Mouse (Mus musculus) kidney, postnatal 0 days (tissue): ENCODE data around the gene Galr3. TPM values are rescaled to one million over a fixed set of nuclear protein-coding genes. Genes with fewer than 3 reads are reported as not detected.

ENCODE experiments used
- ATAC-seq: fragments of 200-750 bp; cut with Nextera tagmentation; replicated peaks from 2 replicates; pipeline ENCODE4 v1.8.0; 2017; ENCODE audit warnings: low read depth, moderate number of reproducible peaks, moderate TSS enrichment, moderate library complexity; ENCODE audit not compliant: low FRiP score
- DNase-seq: peaks from one replicate; pipeline ENCODE4 v3.0.0-alpha.2; 2016; ENCODE audit warnings: low spot score
- H3K27ac ChIP-seq: fragments of 300-500 bp; sonication (generic); 2 replicates; pipeline ENCODE4 v1.5.1; 2014; ENCODE audit warnings: mild to moderate bottlenecking
- H3K27me3 ChIP-seq: fragments of 300-500 bp; sonication (generic); 2 replicates; pipeline ENCODE4 v1.6.1; 2014; ENCODE audit warnings: low read length, mixed read lengths; ENCODE audit not compliant: insufficient read depth
- H3K36me3 ChIP-seq: fragments of 300-500 bp; sonication (generic); 2 replicates; pipeline ENCODE4 v1.6.1; 2014; ENCODE audit warnings: low read length, mixed read lengths; ENCODE audit not compliant: insufficient read depth
- H3K4me1 ChIP-seq: fragments of 300-500 bp; sonication (generic); replicated peaks from 2 replicates; pipeline ENCODE4 v1.6.1; 2014; ENCODE audit warnings: antibody characterized with exemption, low read length, mixed read lengths; ENCODE audit not compliant: insufficient read depth
- H3K4me2 ChIP-seq: fragments of 300-500 bp; sonication (generic); 2 replicates; pipeline ENCODE4 v1.6.1; 2014; ENCODE audit warnings: mild to moderate bottlenecking, low read length, moderate library complexity, mixed read lengths
- H3K4me3 ChIP-seq: fragments of 300-500 bp; sonication (generic); replicated peaks from 2 replicates; pipeline ENCODE4 v1.5.1; 2014; ENCODE audit warnings: low read depth, low read length
- H3K9ac ChIP-seq: fragments of 300-500 bp; sonication (generic); 2 replicates; pipeline ENCODE4 v1.6.1; 2014; ENCODE audit warnings: low read depth, low read length
- H3K9me3 ChIP-seq: fragments of 300-500 bp; sonication (generic); replicated peaks from 2 replicates; pipeline ENCODE4 v1.6.1; 2016; ENCODE audit warnings: low read length, inconsistent platforms, mixed read lengths
- CTCF ChIP-seq: IDR thresholded peaks from 2 replicates; pipeline ENCODE4 v1.5.1; 2016; ENCODE audit warnings: antibody characterized with exemption, low read depth, mild to moderate bottlenecking, moderate library complexity
- WGBS: fragments of 180-500 bp; shearing (Covaris S2); extraction: QIAGEN DNeasy Blood & Tissue Kit; methylation state at CpG from one replicate; pipeline ENCODE4 v1.1.7; 2014; 5-methylcytosine and 5-hydroxymethylcytosine counted together
- polyA plus RNA-seq: library from polyadenylated mRNA; unstranded; fragments of >200 nt; fragmentation: Nextera tagmentation; extraction: Ambion mirVana; gene quantifications from 2 replicates; pipeline ENCODE4 v1.2.1, GENCODE M21; 2015

Galr3 gene
- polyA plus RNA-seq, 1 experiment from 2014 or later = 0.13 TPM

DNA sequence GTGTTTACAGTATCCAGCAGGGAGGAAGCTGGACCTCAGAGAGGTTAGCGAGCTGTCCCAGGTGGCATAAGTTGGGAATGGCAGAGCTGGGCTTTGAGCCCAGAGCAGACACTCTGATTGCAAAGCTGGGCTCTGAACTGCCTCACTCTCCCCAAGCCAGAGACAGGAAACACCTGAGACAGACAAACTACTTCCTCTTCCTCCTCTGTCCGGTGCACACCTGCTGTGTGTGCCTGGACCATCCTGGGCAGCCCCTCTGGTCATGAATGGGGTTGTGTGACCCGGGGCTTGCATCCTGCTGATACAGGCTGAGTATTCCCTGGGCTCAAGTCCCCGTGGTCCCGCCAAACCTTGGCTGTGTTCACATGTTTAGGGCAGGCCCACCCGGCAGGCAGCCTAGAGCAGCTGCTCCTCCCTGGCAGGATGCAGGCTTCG, 41.3 kb upstream of the Galr3 start:
- no peak for TF ChIP-seq CTCF
- Histone ChIP-seq H3K36me3 (peaks cover 47% of the 10 kb centered on the region), H3K27ac (no peak overlapping the region), H3K4me2 (no peak overlapping the region), H3K27me3 (no peaks in the 10 kb centered on the region), H3K9ac (no peak overlapping the region), H3K9me3 (no peaks in the 10 kb centered on the region), H3K4me3 (no peak overlapping the region), H3K4me1 (peaks cover 8% of the 10 kb centered on the region; the same call in 1 of the 2 replicates)
- no peak for ATAC-seq
- DNase-seq = no peak
- 83% methylated on average over 7 of the region's 7 CpGs for WGBS

GRCm38 (mm10) chr15:79001559-79001958, 40.1 kb upstream of the Galr3 start:
- H3K9me3 ChIP-seq = no peaks in the 10 kb centered on the region
- peaks cover 8% of the 10 kb centered on the region; the same call in 1 of the 2 replicates for H3K4me1 ChIP-seq
- TF ChIP-seq CTCF = no peak
- no peak for ATAC-seq
- no peak overlapping the region for H3K4me2 ChIP-seq
- peaks cover 57% of the 10 kb centered on the region for H3K36me3 ChIP-seq
- DNase-seq = no peak
- 95% methylated on average over 5 of the region's 5 CpGs for WGBS
- H3K9ac ChIP-seq = no peak overlapping the region
- H3K4me3 ChIP-seq = no peak overlapping the region
- no peaks in the 10 kb centered on the region for H3K27me3 ChIP-seq
- H3K27ac ChIP-seq = no peak overlapping the region

- ATAC-seq (peak; percentile 68), DNase-seq (peak; percentile 72)
- Histone ChIP-seq H3K27me3 (no peaks in the 10 kb centered on the region), H3K27ac (no peak overlapping the region), H3K9me3 (no peaks in the 10 kb centered on the region), H3K4me2 (no peak overlapping the region), H3K36me3 (peaks cover 57% of the 10 kb centered on the region), H3K4me3 (no peak overlapping the region), H3K9ac (no peak overlapping the region), H3K4me1 (peaks cover 8% of the 10 kb centered on the region; the same call in 1 of the 2 replicates)
- 33% methylated on average over 19 of the region's 19 CpGs for WGBS
- TF ChIP-seq CTCF = no peak
Observed at GRCm38 (mm10) chr15:79002036-79002435, 39.6 kb upstream of the Galr3 start.

DNA sequence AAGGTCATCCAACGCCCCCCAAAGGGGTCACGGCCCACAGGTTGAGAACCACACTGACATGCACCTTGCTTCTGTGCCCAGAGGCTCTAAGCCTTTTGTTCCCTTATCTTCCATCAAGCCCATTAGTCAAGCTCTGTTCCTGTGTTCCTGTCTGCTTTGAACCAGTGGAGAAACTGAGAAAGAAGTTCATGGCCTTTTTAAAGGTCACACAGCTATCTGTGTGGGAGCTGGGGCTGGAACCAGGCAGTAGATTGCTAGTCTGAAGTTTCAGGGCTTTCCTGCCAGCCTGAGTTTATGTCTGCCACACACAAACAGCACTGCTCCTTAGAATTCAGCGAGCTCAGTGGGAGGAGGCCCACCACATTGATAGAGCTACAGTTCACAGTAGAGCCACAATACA, 38.6 kb upstream of the Galr3 start:
- H3K9me3 ChIP-seq = no peaks in the 10 kb centered on the region
- no peak for TF ChIP-seq CTCF
- DNase-seq = no peak
- no peak overlapping the region for H3K4me2 ChIP-seq
- no peaks in the 10 kb centered on the region for H3K27me3 ChIP-seq
- no peak for ATAC-seq
- no peak overlapping the region for H3K4me3 ChIP-seq
- peaks cover 57% of the 10 kb centered on the region for H3K36me3 ChIP-seq
- WGBS = 84% methylated on average over 3 of the region's 3 CpGs
- H3K27ac ChIP-seq = no peak overlapping the region
- no peak overlapping the region for H3K9ac ChIP-seq
- peaks cover 8% of the 10 kb centered on the region; the same call in 1 of the 2 replicates for H3K4me1 ChIP-seq

GRCm38 (mm10) chr15:79005581-79005980, 36.1 kb upstream of the Galr3 start:
- DNase-seq = no peak
- WGBS = 89% methylated on average over 9 of the region's 9 CpGs
- Histone ChIP-seq H3K4me1 (no peaks in the 10 kb centered on the region), H3K27ac (no peak overlapping the region), H3K9ac (no peak overlapping the region), H3K9me3 (no peaks in the 10 kb centered on the region), H3K4me2 (no peak overlapping the region), H3K36me3 (peaks cover 45% of the 10 kb centered on the region), H3K4me3 (no peak overlapping the region), H3K27me3 (no peaks in the 10 kb centered on the region)
- no peak for ATAC-seq
- TF ChIP-seq CTCF = no peak

GRCm38 (mm10) chr15:79006638-79007037, 35.0 kb upstream of the Galr3 start:
- Histone ChIP-seq H3K4me1 (no peaks in the 10 kb centered on the region), H3K36me3 (peaks cover 34% of the 10 kb centered on the region)

DNA sequence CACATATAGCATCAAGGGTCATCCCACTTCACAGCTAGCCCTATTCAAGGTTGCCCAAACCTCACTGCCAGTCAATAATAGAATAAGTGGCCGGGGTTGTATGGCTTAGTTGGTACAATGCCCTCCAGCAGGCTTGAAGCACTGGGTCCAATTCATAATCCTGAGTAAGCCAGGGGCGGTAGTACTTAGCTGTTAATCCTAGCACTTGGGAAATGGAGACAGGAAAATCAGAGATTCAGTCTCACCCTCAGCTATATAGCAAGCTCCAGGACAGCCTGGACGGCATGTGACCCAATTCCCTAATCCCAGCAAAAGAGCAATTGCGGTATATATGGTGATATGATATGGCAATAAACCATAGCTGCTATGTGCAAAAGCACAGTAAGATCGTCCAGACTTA, 34.6 kb upstream of the Galr3 start:
- no peak for TF ChIP-seq CTCF
- H3K4me1 ChIP-seq = no peaks in the 10 kb centered on the region
- H3K36me3 ChIP-seq = peaks cover 31% of the 10 kb centered on the region
- H3K9me3 ChIP-seq = no peaks in the 10 kb centered on the region
- ATAC-seq (no peak), DNase-seq (no peak)
- H3K9ac ChIP-seq = no peak overlapping the region
- H3K27me3 ChIP-seq = no peaks in the 10 kb centered on the region
- no peak overlapping the region for H3K4me3 ChIP-seq
- WGBS = 90% methylated on average over 5 of the region's 5 CpGs
- no peak overlapping the region for H3K27ac ChIP-seq
- no peak overlapping the region for H3K4me2 ChIP-seq

More at GRCm38 (mm10) chr15:79006638-79007037, 35.0 kb upstream of the Galr3 start:
- no peaks in the 10 kb centered on the region for H3K27me3 ChIP-seq
- H3K9ac ChIP-seq = no peak overlapping the region
- no peak overlapping the region for H3K4me3 ChIP-seq
- no peaks in the 10 kb centered on the region for H3K9me3 ChIP-seq
- no peak for DNase-seq
- WGBS = 77% methylated on average over 3 of the region's 3 CpGs
- TF ChIP-seq CTCF = no peak
- no peak for ATAC-seq
- H3K4me2 ChIP-seq = no peak overlapping the region
- no peak overlapping the region for H3K27ac ChIP-seq
